Mouse (Mus musculus) heart, postnatal 0 days (tissue): ENCODE results near the gene Gm44790.

ENCODE experiments used
- CTCF ChIP-seq: IDR thresholded peaks from 2 replicates; pipeline ENCODE4 v1.5.1; 2016; ENCODE audit warnings: antibody characterized with exemption, control low read depth, low read depth
- EP300 ChIP-seq: IDR thresholded peaks from 2 replicates; pipeline ENCODE4 v1.6.1; 2016; ENCODE audit warnings: antibody characterized with exemption, low read depth

GRCm38 (mm10) chr6:86388461-86388860, 38.0 kb upstream of the Gm44790 start:
- no peak for TF ChIP-seq CTCF
- no peak for TF ChIP-seq EP300
